Mouse (Mus musculus) embryo, embryonic 11 days (tissue): Measurements from ENCODE around the gene Art4.
"Not testable (repeated sequence)": the region's sequence is repeated elsewhere in the genome, so short reads cannot be mapped to it uniquely, and the experiment has no call there.

Source experiments
- DNase-seq: peaks from one replicate; pipeline ENCODE4 v3.0.0-alpha.2; 2015

The Art4 gene

DNA sequence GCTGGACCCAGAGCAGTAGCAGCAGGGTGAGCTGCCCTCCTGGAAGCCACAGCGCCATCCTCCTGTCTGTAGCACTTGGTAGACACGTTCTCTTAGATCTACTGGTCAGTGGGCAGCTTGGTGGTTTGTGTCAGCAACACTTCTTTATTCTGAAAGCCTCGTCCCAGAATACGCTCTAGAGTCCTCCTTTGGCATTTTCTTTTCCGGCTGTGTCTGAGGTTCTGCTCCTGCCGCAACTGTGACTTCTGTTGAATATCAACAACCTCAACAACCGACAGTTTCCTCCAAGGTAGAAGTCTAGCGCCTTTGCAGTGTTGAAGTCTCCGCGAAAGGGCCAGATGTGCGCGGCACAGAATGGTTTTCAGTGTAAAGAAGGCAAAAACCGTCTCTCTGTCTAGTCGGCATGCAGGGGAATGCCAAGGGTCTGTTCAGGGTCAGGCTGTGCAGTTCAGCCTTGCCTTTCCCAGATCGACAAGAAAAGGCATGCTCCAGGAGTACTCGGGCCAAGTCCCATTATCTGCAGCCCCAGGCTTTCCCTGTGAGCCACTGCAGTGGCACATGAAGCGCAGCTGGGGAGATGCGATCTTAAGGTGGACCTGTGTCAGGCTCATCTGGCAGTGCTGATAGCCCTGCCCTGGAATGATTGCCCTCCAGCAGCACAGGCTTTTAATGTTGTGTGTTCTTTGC lies at the start of gene Art4:
Gene Art4, minus strand, starts transcription at position 548 of the 687 bp plus-strand sequence.
- DNase-seq = peak; percentile 28

DNA sequence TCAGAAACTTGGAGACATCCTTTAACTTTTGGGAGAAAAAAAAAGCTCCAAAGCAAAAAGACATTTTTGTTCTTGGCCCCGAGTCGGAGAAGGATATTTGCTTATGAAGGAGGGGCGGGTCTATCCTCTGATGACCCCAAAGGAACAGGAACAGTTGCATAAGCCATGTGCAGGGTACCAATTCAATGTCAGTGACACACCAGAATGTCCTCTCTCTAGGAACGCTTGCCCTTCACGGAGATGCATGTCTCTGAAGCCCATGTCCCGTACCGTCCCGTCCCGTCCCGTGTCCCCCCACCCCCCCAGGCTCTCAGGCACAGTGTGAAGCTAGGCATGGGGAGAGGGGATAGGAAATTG lies 49.4 kb upstream of the Art4 start:
- DNase-seq = no peak

DNA sequence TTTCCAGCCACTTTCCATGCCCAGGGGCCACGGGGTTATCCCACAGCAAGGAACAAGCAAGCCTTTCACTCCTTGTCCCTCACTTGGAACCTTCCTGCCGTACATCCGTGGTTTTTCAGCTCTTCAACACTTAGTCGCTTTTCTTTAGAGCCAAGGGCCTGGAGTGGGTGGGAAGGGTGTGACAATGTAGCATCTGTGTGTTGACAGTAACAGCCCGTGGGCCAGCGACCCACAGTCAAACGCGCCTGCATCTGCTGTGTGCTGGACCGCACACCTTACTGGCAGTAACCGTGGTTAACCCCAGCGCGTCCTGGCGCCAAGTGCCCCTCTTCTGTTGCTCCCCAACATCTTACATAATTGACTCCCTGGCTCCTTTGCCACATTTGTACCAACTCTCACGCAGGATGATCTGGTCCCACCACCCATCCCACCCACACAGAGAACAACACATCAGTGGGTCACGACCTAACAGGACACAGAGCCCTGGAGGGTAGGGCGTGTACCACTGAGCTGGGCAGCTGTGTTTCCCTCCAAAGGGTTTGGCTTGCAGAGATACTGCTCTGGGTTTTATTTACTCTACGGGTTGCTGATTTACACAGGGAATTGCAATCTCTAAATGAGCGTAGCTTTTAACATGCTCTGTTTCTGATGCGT lies 48.9 kb upstream of the Art4 start:
- no peak for DNase-seq

DNA sequence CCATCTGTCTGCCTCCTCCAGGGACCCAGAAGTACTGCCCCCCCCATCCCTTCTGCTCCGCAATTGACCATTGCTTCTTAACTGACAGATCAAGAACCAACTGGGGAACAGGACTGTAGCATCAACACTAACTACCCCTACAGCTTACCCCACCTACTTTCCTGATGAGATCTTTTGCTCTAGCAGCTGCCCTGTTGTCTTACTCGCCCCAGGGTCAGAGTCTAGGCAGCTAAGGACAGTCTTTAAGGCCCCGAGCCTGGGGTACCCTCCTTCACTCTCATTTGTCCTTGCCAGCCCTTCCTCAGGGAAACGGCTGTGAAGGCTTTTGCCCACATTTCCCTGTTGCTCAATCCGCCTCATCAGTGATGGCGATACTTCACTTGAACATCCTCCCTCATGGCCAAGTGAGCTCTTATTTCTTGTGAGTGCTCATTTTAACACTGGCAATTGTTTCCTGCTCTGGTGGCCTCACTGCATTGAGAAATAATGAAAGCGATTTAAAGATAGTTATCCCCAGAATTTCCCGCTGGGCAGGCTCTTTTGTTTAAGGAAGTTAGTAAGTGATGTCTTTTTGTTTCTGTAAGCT lies 46.4 kb upstream of the Art4 start:
- DNase-seq = no peak

DNA sequence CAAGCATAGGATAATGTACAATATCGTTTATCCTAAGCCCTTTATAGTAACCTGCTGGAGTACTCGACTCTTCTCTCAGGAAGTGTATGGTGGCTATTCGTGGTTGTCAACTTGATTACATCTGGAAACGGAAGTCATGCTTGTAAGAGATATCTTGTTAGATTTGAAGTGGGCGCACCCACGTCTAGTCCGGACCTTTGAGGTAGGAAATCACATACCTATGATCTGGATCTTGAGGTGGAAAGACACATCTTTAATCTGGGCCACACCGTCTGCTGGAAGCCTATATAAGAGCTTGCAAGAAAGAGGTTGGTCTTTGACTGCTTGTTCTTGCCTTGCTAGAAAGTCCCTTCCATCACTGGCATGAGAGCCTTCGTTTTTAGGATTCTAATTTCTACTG lies 45.0 kb upstream of the Art4 start:
- no peak for DNase-seq

DNA sequence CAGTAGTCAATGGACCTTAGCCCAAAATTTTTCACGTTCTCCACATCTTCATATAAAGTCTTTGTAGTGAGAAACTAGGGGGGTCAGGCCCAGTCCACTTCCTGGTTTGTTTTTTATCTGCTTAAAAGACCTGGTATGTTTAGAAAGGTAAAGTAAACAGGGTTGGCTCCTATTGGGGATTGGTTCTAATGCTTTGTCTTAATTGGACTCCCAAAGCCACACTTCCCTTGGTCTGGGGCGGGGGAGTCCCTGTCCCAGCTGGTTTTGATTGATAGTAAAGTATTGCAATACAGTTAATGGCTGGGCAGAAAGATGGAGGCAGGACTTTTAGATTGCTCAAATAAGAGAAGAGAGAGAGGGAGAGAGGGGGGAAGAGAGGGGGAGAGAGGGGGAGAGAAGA lies 43.5 kb upstream of the Art4 start:
- no peak for DNase-seq

DNA sequence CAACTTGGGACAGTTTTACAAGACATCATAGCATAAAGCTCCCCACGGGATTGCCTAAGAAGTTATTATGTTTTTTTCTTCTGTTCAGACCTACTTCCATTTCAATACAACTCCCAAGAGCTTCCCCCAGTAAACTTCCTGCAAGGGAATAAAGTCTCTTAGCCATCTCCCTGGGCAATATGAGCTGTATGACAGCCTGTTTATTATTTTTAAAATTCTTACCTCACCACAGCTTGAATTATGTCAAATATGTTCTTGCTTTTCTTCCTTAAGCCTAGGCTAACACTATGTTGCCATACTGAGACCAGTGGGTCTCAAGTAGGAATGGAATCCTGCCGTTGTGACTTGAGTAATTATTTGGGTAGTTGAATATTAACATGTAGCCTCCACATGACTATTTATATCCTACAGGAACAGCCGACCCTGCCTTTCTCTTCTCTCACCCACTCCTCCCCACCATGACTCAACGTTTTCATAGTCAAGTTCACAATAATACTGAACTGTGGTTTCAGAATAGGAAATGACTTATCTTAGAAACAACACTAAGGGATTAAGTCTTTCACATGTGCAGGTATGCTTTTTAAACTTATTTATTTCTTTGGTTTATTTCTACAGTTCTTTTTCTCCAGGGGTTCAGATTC lies 43.0 kb upstream of the Art4 start:
- DNase-seq = no peak

DNA sequence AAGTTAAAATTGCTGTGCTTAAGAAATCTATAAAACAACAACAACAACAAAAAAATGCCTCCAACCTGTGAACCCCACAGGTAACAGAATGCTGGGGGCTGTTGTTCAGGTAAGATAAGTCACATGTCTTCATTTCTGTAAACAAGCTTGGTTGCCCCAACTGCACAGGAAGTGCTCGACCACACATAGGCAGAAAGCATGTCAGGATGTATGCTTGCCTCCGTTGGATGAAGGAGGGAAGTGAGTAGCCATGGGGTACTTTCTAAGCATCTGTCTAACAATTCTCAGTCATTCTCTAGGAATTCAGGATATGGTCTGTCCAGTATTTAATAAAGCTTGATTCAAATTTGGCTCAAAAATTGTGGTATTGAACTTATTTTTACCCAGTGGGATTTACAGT lies 41.4 kb upstream of the Art4 start:
- DNase-seq = no peak

DNA sequence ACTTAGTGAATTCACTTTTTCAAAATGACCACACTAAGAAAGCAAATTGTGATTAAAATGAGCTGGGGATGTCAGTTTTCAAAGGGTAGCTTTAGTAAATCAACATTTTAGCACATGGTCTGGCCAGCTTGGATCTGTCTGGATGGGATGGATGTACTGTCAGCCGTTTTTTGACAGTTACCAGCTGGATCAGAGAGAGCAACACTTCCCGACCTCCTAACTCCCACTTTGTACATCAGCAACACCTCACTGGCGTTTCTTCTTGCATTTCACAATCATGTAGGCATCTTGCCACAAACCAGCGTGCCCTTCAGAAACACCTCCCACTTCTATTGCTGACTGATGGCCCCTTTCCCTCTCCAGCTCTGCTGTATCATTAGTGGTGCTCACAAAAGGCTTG lies 40.7 kb upstream of the Art4 start:
- no peak for DNase-seq

DNA sequence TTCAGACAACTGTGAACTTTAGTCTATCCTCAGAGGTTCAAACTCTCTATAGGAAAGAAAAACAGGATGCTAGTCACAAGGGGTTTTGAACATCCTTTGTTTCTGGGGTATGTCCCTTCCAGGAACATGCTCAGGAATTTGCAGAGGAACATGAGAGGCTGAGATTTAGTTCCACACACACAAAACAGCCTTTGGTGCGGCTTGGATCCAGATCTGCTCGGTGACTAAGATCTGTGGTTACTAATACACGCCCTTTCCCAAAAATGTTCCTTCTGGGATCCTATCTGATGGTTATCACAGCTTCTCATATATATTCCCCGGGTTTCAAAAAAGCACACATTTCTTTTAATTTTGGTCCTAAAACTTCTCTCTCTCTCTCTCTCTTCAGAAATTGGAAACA lies 40.3 kb upstream of the Art4 start:
- no peak for DNase-seq

DNA sequence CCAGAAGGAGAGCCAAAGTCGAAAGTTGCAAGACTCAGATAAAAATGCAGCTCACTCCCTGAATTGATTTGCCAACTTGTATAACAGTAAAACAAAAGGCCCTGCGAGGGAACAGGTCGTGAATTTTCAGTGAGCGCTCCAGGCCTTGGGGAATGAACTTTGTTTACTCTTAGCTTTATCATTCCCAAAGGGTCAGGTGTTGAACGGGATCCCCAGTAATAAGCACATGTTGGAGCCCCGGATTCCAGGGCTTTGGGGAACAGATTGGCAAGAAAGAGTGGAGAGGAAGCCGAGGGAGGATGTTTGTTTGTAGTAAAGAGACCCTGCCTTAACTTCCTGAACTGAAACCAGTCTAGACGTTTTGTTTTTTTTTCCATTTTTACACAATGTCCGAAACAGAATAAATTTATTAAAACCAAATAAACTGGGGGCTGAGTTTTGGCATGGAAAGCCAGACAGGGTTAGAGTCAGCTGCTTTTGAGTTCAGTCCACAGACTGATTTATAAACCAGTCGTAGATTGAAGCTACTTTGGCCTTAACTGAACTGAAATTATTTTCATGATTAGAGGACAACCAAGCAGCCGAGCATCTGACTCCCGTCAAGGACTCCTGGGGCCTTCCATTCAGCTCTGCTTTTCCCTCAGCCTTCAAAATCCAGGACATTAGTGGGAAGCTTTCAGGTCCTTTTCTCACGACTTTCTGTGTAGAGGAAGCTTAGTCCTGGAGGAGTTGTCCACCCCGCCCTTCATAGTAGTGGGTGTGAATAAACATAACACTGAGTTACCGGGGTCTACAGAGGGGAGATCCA lies 37.2 kb upstream of the Art4 start:
- no peak for DNase-seq

DNA sequence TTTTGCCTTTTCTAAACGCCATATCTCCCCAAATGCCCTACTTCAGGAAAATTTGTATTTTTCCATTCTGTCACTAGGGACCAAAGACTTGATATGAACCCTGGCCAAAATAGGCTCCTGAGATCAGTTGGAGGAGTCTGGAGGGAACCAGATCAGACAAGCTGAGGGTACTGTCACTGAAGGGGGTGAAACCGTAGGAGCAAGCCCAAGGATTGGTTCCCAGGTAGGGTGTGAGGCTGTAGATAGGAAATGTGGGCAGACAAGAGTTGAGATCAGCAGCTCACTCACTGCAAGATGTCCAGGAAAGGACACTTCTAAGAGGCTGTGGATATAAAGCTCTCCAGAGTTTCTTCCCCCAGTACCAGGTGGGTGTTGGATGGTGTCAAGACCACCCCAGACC lies 34.5 kb upstream of the Art4 start:
- no peak for DNase-seq

DNA sequence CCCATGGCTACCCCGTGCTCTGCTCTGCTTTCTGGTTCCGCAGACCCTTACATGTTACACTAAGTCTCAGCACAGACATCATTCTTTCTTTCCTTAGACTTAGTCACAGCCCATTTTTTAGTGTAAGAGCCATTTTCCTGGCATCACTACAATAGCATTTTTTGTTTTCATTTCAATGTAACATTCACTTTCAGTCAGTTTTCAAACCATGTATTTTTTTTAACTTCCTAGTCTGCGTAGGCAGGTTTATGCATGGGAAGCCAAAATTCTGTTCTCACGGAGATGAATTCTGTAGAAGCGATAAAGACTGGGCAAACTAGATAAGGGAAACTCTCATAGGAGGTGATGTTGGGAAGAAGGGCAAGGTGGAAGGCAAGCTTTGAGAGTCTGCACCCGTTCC lies 32.0 kb upstream of the Art4 start:
- DNase-seq = no peak

DNA sequence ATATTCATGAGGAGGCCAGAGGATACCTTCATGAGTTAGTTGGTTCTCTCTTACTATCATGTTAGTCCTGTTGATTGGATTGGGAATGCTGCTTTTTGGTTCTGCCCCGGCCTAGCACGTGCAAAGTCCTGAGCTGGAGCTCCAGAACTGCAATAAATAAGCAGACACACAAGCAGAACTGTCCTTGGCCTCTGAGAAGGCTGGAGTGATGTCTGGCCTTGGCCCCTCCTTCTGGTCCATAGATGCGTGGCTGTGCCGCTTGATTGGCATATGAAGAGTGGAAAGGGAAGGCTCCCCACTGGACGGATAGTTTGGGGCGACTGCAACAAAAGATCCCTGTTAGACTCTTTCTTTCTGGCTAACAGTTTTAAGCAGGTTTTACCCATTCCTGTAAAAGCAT lies 31.5 kb upstream of the Art4 start:
- DNase-seq = no peak

DNA sequence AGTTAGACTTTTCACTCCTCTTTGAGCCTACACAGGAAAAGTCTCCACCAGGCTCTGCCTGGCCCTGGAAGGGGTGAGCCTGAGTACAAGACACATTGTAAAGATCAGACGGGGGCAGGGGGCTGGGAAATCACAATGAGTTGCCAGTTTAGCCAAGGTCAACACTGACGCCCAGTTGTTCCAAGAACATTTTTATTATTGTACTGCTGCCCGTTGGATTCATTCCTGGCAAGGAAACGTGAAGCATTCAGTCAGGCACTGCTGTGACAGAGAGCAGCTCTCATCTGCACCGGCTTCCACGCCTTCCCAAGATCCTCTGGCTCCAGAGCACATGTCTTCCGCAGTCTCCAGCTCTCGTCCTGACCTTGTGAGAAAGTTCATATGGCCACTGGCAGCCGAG lies 30.3 kb upstream of the Art4 start:
- no peak for DNase-seq

DNA sequence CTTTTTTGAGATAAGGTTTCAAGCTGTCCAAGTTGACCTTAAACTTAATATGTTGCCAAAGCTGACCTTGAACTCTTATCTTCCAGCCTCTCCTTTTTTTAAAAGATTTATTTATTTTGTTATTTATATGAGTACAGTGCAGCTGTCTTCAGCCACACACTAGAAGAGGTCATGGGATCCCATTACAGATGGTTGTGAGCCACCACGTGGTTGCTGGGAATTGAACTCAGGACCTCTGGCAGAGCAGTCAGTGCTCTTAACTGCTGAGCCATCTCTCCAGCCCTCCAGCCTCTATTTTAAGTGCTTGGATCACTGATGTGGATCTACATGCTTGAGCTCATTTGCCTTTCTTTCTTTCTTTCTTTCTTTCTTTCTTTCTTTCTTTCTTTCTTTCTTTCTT lies 27.2 kb upstream of the Art4 start:
- DNase-seq = not testable (repeated sequence)

DNA sequence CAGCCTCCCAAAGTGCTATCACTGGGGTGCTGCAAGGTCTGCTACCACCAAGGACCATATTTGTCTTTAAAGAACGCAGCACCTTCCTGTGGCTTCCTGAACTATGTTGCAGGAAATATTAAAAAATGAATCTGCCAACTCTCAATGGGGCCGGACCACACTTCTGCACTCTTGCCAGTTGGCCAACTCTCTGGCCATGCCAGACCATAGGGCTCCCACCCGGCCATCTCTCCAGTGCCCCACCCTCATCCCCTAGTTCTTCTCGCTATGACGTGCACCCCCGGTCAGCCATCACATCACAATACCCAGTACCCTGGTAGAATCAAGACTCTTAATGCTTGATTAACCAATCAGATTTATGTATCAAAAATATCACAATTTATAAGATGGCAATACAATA lies 26.4 kb upstream of the Art4 start:
- DNase-seq = no peak

DNA sequence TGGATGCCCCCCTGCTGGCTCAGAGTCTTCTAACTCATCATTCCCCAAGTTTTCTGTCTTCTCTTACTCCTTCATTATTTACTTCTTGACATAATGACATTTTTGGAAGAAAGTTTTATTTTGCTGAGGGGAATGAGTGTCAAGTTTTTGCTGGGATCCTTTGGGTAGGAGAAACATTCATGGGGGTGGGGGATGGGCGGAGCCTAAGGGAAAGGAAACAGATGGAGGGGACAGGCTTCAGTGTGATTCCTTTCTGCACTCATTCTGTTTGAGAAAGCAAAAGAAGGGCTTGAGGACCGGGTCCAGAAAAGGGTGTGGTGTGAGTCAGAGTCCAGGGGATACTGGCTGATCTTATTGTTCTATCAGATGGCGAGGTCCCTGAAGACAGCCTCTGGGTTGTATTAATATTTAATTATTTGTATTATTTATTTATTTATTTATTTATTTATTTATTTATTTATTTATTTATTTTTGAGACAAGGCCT lies 25.9 kb upstream of the Art4 start:
- DNase-seq = no peak

DNA sequence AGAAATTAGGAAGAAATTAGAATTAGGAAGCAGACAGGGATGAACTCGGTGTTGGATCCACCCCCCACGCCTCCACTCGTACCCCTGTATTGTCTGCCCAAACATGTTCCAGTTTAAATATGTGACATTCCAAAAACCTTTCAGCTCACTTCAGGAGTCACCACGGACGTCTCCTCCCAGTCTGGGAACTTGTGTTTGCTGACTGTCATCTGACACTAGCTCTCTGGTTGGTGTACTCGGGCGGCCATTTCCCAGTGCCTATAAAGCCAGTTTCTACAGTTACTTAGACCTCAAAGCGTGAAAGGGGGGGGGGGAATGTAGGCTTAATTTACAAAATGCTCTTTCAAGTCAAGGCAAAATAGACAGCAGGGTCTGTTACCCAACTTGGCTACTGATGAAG lies 24.1 kb upstream of the Art4 start:
- peak; percentile 24 for DNase-seq

DNA sequence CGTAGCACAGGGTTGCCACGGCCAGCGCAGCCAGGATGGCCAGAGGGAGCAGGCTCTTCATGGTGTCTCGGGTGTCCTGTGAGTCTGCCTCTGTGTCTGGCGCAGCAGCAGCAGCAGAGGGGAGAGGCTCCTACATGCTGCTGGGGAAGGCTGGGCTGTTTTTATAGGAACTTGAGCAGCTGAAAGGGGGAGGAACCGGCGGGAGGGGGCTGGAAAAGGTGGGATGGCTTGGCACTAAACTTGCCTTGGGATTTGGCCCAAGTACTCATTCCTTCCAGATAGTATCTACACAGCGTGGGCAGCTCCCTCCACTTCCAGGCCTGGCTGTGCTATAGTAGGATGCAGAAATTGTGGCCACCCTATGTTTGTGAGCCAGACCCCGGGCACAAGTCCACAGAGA lies 18.1 kb upstream of the Art4 start, which contains the start of gene Mgp:
Gene Mgp, minus strand, starts transcription at position 154 of the 400 bp plus-strand sequence.
- DNase-seq = peak; percentile 46

DNA sequence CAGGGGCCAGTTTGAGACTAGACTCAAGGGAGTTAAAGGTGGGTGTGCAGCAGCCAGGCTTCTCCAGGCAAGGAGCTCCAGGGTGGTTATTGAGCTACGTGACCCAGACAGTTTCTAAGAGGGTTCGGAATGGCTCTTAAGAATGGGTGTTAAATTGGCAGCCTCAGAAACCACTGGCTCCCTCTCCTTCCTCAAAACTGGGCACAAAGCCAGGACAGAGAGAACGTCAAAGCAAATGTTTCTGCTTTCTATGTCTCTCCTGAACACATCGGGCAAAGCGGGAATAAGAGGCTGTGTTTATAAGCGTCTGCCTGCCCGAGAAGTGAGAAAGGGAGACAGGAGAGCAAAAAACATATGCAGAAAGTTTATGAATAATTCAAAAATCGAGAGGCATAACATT lies 17.1 kb upstream of the Art4 start:
- no peak for DNase-seq

DNA sequence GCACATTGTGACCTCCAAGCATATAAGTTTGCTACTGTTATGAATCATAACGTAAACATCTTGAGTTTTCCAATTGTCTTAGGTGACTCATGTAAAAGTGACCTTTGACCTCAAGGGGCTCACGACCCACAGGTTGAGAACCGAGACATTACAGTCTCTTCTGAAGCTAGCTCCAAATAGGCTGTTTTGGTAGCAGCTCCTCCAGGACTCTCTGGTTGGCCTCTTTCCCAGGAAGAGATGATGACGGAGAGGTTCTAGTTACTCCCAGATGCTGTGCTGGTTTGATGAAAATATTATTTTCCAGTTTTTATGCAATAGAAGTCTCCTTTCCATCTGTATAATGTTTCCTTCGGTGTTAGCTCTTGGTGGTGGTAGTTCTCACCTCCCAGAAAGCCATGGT lies 11.4 kb upstream of the Art4 start:
- no peak for DNase-seq

DNA sequence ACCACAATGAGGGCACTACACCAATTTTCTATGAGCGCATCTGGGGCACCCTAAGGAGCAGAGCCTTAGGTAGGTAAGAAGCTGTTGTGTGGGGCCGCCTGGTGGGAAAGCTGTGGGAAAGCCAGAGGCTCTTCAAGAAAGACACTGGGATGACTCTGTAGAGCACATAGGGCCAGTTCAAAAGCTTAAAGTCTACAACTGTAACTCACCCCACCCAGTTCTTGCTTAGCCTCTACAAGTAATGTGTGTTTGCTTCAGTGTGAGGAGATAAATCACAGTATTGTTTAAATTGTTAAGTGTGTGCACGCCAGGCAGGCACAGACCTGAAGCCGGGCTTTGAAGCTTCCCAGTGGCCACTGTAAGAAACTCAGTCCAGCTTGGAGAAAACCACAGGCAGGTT lies 8.6 kb upstream of the Art4 start:
- no peak for DNase-seq
